Mouse (Mus musculus) cortical plate, adult 2 months (tissue): ENCODE results near the gene Hoxb4.

Experiments
- CTCF ChIP-seq: fragments of 200-500 bp; IDR thresholded peaks from 2 replicates; pipeline ENCODE4 v1.5.1; 2011; ENCODE audit warnings: mild to moderate bottlenecking, control low read depth, low read length; ENCODE audit not compliant: insufficient read depth; ENCODE audit errors: extremely low read depth
- POLR2A ChIP-seq: fragments of 200-500 bp; IDR thresholded peaks from 2 replicates; pipeline ENCODE4 v1.6.1; 2011; ENCODE audit warnings: mild to moderate bottlenecking, low read length, control low read depth; ENCODE audit not compliant: insufficient read depth; ENCODE audit errors: extremely low read depth

- no peak for TF ChIP-seq CTCF
- TF ChIP-seq POLR2A: no peak
Observed at GRCm38 (mm10) chr11:96277151-96278044, 40.7 kb upstream of the Hoxb4 start.
